Mouse (Mus musculus) kidney, embryonic 16.5 days (tissue): ENCODE measurements around the gene Trim3. TPM values are rescaled to one million over a fixed set of nuclear protein-coding genes. Genes with fewer than 3 reads are reported as not detected.

Experiments used
- ATAC-seq: fragments of 200-750 bp; cut with Nextera tagmentation; 2 replicates; pipeline ENCODE4 v1.8.0; 2017; ENCODE audit warnings: moderate TSS enrichment; ENCODE audit not compliant: low FRiP score, low TSS enrichment
- H3K27ac ChIP-seq: fragments of 300-500 bp; sonication (generic); 2 replicates; pipeline ENCODE4 v1.5.1; 2014; ENCODE audit warnings: low read length
- H3K27me3 ChIP-seq: fragments of 300-500 bp; sonication (generic); 2 replicates; pipeline ENCODE4 v1.6.1; 2014; ENCODE audit warnings: low read length, control low read depth, mixed read lengths; ENCODE audit not compliant: insufficient read depth
- H3K36me3 ChIP-seq: fragments of 300-500 bp; sonication (generic); 2 replicates; pipeline ENCODE4 v1.6.1; 2014; ENCODE audit warnings: low read length, control low read depth, mixed read lengths; ENCODE audit not compliant: insufficient read depth
- H3K4me1 ChIP-seq: fragments of 300-500 bp; sonication (generic); 2 replicates; pipeline ENCODE4 v1.6.1; 2014; ENCODE audit warnings: low read length, control low read depth, mixed read lengths; ENCODE audit not compliant: insufficient read depth
- H3K4me2 ChIP-seq: fragments of 300-500 bp; sonication (generic); replicated peaks from 2 replicates; pipeline ENCODE4 v1.6.1; 2014; ENCODE audit warnings: low read depth, low read length
- H3K4me3 ChIP-seq: fragments of 300-500 bp; sonication (generic); 2 replicates; pipeline ENCODE4 v1.5.1; 2014; ENCODE audit warnings: mild to moderate bottlenecking, low read length
- H3K9ac ChIP-seq: fragments of 300-500 bp; sonication (generic); replicated peaks from 2 replicates; pipeline ENCODE4 v1.6.1; 2014; ENCODE audit warnings: low read length
- H3K9me3 ChIP-seq: fragments of 300-500 bp; sonication (generic); 2 replicates; pipeline ENCODE4 v1.6.1; 2016; ENCODE audit warnings: low read length, control low read depth
- WGBS: fragments of 180-500 bp; shearing (Covaris S2); extraction: QIAGEN DNeasy Blood & Tissue Kit; methylation state at CpG from one replicate; pipeline ENCODE4 v1.1.7; 2014; 5-methylcytosine and 5-hydroxymethylcytosine counted together
- polyA plus RNA-seq: library from polyadenylated mRNA; unstranded; fragments of >200 nt; fragmentation: Nextera tagmentation; extraction: Ambion mirVana; gene quantifications from 2 replicates; pipeline ENCODE4 v1.2.1, GENCODE M21; 2015

The Trim3 gene
- polyA plus RNA-seq = 38.7 and 39.2 TPM in 2 replicates

- Histone ChIP-seq H3K27me3 (0 out of 2 replicates have a peak, but pooled peaks cover 2% of the 10 kb centered on the region), H3K9me3 (no peaks in the 10 kb centered on the region), H3K36me3 (peaks cover 20% of the 10 kb centered on the region), H3K27ac (peak within 1 kb of the TSS; percentile 68), H3K4me2 (peak within 1 kb of the TSS; percentile 88), H3K4me1 (peaks cover 25% of the 10 kb centered on the region), H3K4me3 (peak within 1 kb of the TSS; percentile 85), H3K9ac (peak within 1 kb of the TSS; percentile 85)
- ATAC-seq = peak; percentile 92
- under 1% methylated on average over 37 of the region's 71 CpGs for WGBS
These were observed at the start of gene Trim3 for GRCm38 (mm10) chr7:105633127-105633800. TSS of gene Trim3 (minus strand) at chr7:105633571.

GRCm38 (mm10) chr7:105650639-105651435, 17.5 kb upstream of the Trim3 start, which contains the start of gene Dnhd1:
TSS of gene Dnhd1 (plus strand) at chr7:105650827.
- H3K9me3 ChIP-seq = no peaks in the 10 kb centered on the region
- WGBS = 1% methylated on average over 17 of the region's 17 CpGs
- H3K4me3 ChIP-seq = peak within 1 kb of the TSS; percentile 48
- H3K4me1 ChIP-seq = peaks cover 8% of the 10 kb centered on the region; the same call in 1 of the 2 replicates
- peak within 1 kb of the TSS; percentile 61 for H3K27ac ChIP-seq
- H3K27me3 ChIP-seq = no peaks in the 10 kb centered on the region
- H3K9ac ChIP-seq = peak within 1 kb of the TSS; percentile 57
- peak within 1 kb of the TSS; percentile 74 for H3K4me2 ChIP-seq
- 0 out of 2 replicates have a peak, but pooled peaks cover 4% of the 10 kb centered on the region for H3K36me3 ChIP-seq
- peak; percentile 97 for ATAC-seq

DNA sequence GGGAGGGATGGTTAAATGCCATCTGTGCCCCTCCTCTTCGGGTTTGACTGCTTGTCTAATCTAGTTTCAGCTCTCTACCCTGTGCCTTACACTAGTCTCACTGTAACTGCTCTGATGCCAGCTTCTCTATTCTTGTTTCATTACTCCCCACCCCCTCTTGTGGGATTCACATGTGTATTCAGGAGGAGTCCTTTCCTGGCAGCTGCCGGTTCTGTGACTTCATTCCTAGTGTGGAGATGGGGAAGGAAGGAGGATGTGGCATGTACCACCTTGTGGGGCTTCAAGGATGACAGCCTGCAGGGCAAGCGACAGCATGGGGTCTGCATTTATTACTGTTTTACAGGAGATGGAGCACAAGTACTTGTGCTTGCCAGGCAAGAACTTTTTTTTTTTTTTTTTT, 8.6 kb upstream of the Trim3 start:
- Histone ChIP-seq H3K27ac (peak overlapping the region; percentile 92; the same call in 1 of the 2 replicates), H3K4me3 (peak overlapping the region; percentile 76; the same call in 1 of the 2 replicates), H3K9me3 (no peaks in the 10 kb centered on the region), H3K36me3 (peaks cover 21% of the 10 kb centered on the region), H3K4me1 (peaks cover 25% of the 10 kb centered on the region), H3K27me3 (no peaks in the 10 kb centered on the region), H3K4me2 (peak overlapping the region; percentile 83), H3K9ac (peak overlapping the region; percentile 91; the same call in 1 of the 2 replicates)
- 53% methylated on average over 3 of the region's 3 CpGs for WGBS
- no peak for ATAC-seq

DNA sequence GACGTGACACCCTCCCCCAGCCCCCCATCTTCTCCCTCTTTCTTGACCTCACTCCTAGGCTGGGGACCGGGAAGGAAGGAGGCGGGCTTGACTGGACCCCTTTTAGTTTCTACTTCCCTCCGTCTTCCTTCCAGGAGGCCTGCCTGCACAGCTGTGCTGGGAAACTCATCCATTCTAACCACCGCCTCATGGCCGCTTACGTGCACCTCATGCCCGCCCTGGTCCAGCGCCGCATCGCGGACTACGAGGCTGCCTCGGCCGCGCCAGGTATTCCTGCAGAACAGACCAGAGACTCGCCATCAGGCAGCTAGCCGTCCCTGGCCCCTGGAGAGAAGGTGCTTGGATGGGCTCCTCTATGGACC, 7.5 kb upstream of the Trim3 start:
- 0% methylated on average over 18 of the region's 18 CpGs for WGBS
- peaks cover 30% of the 10 kb centered on the region for H3K36me3 ChIP-seq
- no peaks in the 10 kb centered on the region for H3K9me3 ChIP-seq
- peaks cover 25% of the 10 kb centered on the region for H3K4me1 ChIP-seq
- peak overlapping the region; percentile 76 for H3K4me3 ChIP-seq
- H3K27ac ChIP-seq = peak overlapping the region; percentile 92
- no peaks in the 10 kb centered on the region for H3K27me3 ChIP-seq
- no peak for ATAC-seq
- H3K4me2 ChIP-seq = peak overlapping the region; percentile 83
- H3K9ac ChIP-seq = peak overlapping the region; percentile 91

DNA sequence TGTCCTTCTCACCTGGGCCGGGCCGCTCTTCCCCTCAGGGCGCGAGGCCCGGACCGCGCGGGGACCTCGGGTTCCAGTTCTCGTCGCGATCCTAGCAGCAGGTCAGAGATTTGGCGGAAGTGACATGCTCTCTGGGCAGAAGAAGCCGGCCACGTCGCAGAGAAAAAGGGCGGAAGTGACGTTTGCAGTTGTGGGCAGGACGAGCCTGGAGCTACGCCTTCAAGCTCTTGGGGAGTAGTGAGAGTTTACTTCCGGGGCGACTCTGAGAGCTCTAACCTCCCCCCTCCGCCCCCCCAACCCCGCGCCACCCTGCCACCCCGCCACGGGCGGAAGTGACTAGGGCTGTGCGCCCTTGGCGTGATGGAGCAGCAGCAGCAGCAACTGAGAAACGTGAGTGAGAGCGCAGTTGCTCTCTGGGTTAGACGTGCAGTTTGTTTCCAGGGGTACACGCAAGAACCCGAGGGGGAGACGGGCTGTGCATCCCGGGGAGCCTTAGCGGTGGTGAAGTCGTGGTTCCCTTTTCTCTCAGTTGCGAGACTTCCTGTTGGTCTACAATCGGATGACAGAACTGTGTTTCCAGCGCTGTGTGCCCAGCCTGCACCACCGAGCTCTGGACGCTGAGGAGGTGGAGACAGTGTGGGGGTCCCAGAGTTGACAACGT, 7.0 kb upstream of the Trim3 start, which contains the start of the genes Arfip2 and Gm45799:
TSS of gene Arfip2 (minus strand) at position 184 of the 661 bp plus-strand sequence.
TSS of gene Gm45799 (plus strand) at position 320 of the 661 bp plus-strand sequence.
- H3K9ac ChIP-seq = peak within 1 kb of the TSS; percentile 91
- H3K4me3 ChIP-seq = peak within 1 kb of the TSS; percentile 76
- H3K4me1 ChIP-seq = peaks cover 25% of the 10 kb centered on the region
- peak within 1 kb of the TSS; percentile 94 for H3K4me2 ChIP-seq
- WGBS = under 1% methylated on average over 45 of the region's 45 CpGs
- ATAC-seq = peak; percentile 97
- peaks cover 33% of the 10 kb centered on the region for H3K36me3 ChIP-seq
- H3K9me3 ChIP-seq = no peaks in the 10 kb centered on the region
- 0 out of 2 replicates have a peak, but pooled peaks cover 2% of the 10 kb centered on the region for H3K27me3 ChIP-seq
- peak within 1 kb of the TSS; percentile 92 for H3K27ac ChIP-seq

- Histone ChIP-seq H3K4me3 (peak within 1 kb of the TSS; percentile 76), H3K9ac (peak within 1 kb of the TSS; percentile 91), H3K4me1 (peaks cover 25% of the 10 kb centered on the region), H3K9me3 (no peaks in the 10 kb centered on the region), H3K4me2 (peak within 1 kb of the TSS; percentile 94), H3K27ac (peak within 1 kb of the TSS; percentile 92), H3K36me3 (peaks cover 33% of the 10 kb centered on the region), H3K27me3 (0 out of 2 replicates have a peak, but pooled peaks cover 2% of the 10 kb centered on the region)
- 4% methylated on average over 2 of the region's 2 CpGs for WGBS
- ATAC-seq = no peak
These were observed 6.4 kb upstream of the Trim3 start, which contains the start of gene Timm10b for GRCm38 (mm10) chr7:105639756-105640155. TSS of gene Timm10b (plus strand) at chr7:105640056.

GRCm38 (mm10) chr7:105639304-105639703, 5.9 kb upstream of the Trim3 start:
- H3K9me3 ChIP-seq = no peaks in the 10 kb centered on the region
- H3K9ac ChIP-seq = peak overlapping the region; percentile 91
- H3K4me2 ChIP-seq = peak overlapping the region; percentile 94
- ATAC-seq = no peak
- H3K4me3 ChIP-seq = peak overlapping the region; percentile 76
- 0 out of 2 replicates have a peak, but pooled peaks cover 2% of the 10 kb centered on the region for H3K27me3 ChIP-seq
- H3K4me1 ChIP-seq = peaks cover 25% of the 10 kb centered on the region
- H3K27ac ChIP-seq = no peak overlapping the region
- 67% methylated on average over 9 of the region's 9 CpGs for WGBS
- H3K36me3 ChIP-seq = peaks cover 33% of the 10 kb centered on the region

- H3K4me2 ChIP-seq = peak overlapping the region; percentile 94; the same call in 1 of the 2 replicates
- 0 out of 2 replicates have a peak overlapping the region, but pooled peaks have one; percentile 22 for H3K9ac ChIP-seq
- WGBS = 88% methylated on average over 6 of the region's 6 CpGs
- peaks cover 31% of the 10 kb centered on the region for H3K36me3 ChIP-seq
- peaks cover 25% of the 10 kb centered on the region for H3K4me1 ChIP-seq
- ATAC-seq = no peak
- 0 out of 2 replicates have a peak, but pooled peaks cover 2% of the 10 kb centered on the region for H3K27me3 ChIP-seq
- no peaks in the 10 kb centered on the region for H3K9me3 ChIP-seq
- H3K4me3 ChIP-seq = no peak overlapping the region
- no peak overlapping the region for H3K27ac ChIP-seq
These were observed 5.4 kb upstream of the Trim3 start for GRCm38 (mm10) chr7:105638776-105639175.

GRCm38 (mm10) chr7:105635726-105636125, 2.4 kb upstream of the Trim3 start:
- H3K9ac ChIP-seq = no peak overlapping the region
- peaks cover 25% of the 10 kb centered on the region for H3K36me3 ChIP-seq
- no peaks in the 10 kb centered on the region for H3K9me3 ChIP-seq
- H3K27me3 ChIP-seq = 0 out of 2 replicates have a peak, but pooled peaks cover 2% of the 10 kb centered on the region
- peaks cover 23% of the 10 kb centered on the region for H3K4me1 ChIP-seq
- 85% methylated on average over 2 of the region's 2 CpGs for WGBS
- H3K4me3 ChIP-seq = no peak overlapping the region
- no peak overlapping the region for H3K4me2 ChIP-seq
- no peak overlapping the region for H3K27ac ChIP-seq
- ATAC-seq = no peak
